Mouse (Mus musculus) embryonic fibroblast, embryonic 13.5 days (primary cell): Measurements from ENCODE around the gene Alg2.

Experiments
- CTCF ChIP-seq: IDR thresholded peaks from 2 replicates; pipeline ENCODE4 v1.5.1; 2011; ENCODE audit warnings: mild to moderate bottlenecking, control low read depth, low read length, moderate library complexity, borderline replicate concordance; ENCODE audit not compliant: insufficient read depth
- POLR2A ChIP-seq: IDR thresholded peaks from 2 replicates; pipeline ENCODE4 v1.6.1; 2011; ENCODE audit warnings: low read depth, mild to moderate bottlenecking, control low read depth, low read length, moderate library complexity

DNA sequence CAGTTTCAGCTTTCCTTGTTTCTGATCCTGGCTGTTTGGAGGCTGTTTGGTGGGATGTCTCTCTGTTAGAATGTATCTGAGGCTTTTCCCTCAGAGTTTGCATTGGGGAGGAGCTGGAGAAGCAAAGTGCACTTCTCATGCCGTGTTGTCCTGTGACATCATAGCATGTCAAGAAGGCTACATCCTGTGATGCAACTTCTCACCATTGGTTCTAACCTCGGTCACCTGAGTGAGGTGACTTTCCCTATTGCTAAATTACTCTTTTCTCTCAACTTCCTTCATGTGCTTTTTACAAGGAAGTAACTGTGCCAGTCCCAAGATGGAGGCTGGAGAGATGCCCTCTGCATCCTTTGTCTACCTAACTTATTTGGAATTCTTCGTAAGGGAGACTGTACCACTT is 25.6 kb downstream of the Alg2 start:
- TF ChIP-seq CTCF (no peak), POLR2A (no peak)
